Mouse (Mus musculus): ENCODE measurements at regions not wholly inside any gene's neighbourhood (a gene's known extent, or its start where the extent isn't known, plus 50 kb on each side); places are given as distances from the start of the nearest gene placed in this dataset.

GRCm38 (mm10) chr9:74655956-74656355 lies 205.8 kb upstream of the Onecut1 start:
- DNase-seq, result peak in 1 of 2 experiments; percentile 42

GRCm38 (mm10) chr9:74656392-74656791 lies 205.3 kb upstream of the Onecut1 start:
- DNase-seq, result no peak

- no peak for DNase-seq
Observed at GRCm38 (mm10) chr9:74671356-74671952, 190.3 kb upstream of the Onecut1 start.

GRCm38 (mm10) chr9:74672261-74672660 lies 189.5 kb upstream of the Onecut1 start:
- no peak for DNase-seq

GRCm38 (mm10) chr9:74698229-74698628 lies 163.5 kb upstream of the Onecut1 start:
- no peak for DNase-seq

GRCm38 (mm10) chr9:74705698-74706097 lies 156.0 kb upstream of the Onecut1 start:
- DNase-seq, result peak; percentile 67 to 71

- DNase-seq, result peak in 1 of 2 experiments; percentile 7
Observed at GRCm38 (mm10) chr9:74707608-74708007, 154.1 kb upstream of the Onecut1 start.

- no peak for DNase-seq
Observed at GRCm38 (mm10) chr9:74711698-74712097, 150.0 kb upstream of the Onecut1 start.

GRCm38 (mm10) chr9:74732451-74732850 lies 129.3 kb upstream of the Onecut1 start:
- DNase-seq, result no peak

- DNase-seq, result no peak
Observed at GRCm38 (mm10) chr9:74741949-74742348, 119.8 kb upstream of the Onecut1 start.

GRCm38 (mm10) chr9:74747886-74748285 lies 113.8 kb upstream of the Onecut1 start:
- no peak for DNase-seq

GRCm38 (mm10) chr9:74758025-74758424 lies 103.7 kb upstream of the Onecut1 start:
- no peak for DNase-seq

GRCm38 (mm10) chr9:74758876-74759275 lies 102.8 kb upstream of the Onecut1 start:
- DNase-seq, result no peak

GRCm38 (mm10) chr9:74780419-74780818 lies 81.3 kb upstream of the Onecut1 start:
- no peak for DNase-seq

- no peak for DNase-seq
Observed at GRCm38 (mm10) chr9:74793394-74793793, 68.3 kb upstream of the Onecut1 start.

GRCm38 (mm10) chr9:74795994-74796393 lies 65.7 kb upstream of the Onecut1 start:
- no peak for DNase-seq

- no peak for DNase-seq
Observed at GRCm38 (mm10) chr9:74797272-74797844, 64.4 kb upstream of the Onecut1 start.

- no peak for DNase-seq
Observed at GRCm38 (mm10) chr9:74801091-74801490, 60.6 kb upstream of the Onecut1 start.

- DNase-seq, result no peak
Observed at GRCm38 (mm10) chr9:74811437-74811836, 50.3 kb upstream of the Onecut1 start.

Data from cerebellum, postnatal 14 days (tissue).